Mouse (Mus musculus): ENCODE measurements around the gene 2610528J11Rik.
"Not testable (repeated sequence)": the region's sequence is repeated elsewhere in the genome, so short reads cannot be mapped to it uniquely, and the experiment has no call there.

Gene 2610528J11Rik

DNA sequence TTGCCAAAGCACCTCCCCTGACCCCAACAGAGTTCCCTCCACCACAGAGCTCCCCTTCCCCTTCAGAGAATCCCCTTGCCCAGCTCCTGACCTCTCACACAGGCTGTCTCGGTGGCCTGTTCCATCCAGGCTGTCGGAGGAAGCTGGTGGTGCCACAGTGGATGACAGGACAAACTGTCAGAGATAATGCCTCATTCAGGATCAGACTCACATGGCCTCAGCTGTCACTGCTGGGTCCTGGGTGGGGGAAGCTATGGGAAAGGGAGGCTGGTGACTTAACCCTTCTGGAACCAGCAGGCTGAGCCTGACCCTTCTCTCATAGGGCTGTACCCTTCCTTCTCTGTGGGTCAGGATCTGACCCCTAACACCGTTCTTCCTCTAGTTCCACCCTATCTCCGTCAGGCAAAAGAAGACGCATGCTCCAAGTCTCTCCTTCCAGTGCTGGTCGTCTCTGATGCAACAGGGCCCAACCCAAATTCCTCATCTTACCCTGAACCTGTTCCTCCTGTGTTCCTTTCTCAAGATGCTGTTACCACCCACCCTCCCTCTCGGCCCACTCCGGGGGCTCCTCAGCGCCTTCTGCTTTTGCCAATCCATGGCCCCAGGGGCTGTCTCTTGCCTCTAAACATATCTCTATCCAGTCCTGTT is 15.8 kb downstream of the 2610528J11Rik start:
- DNase-seq: no peak

DNA sequence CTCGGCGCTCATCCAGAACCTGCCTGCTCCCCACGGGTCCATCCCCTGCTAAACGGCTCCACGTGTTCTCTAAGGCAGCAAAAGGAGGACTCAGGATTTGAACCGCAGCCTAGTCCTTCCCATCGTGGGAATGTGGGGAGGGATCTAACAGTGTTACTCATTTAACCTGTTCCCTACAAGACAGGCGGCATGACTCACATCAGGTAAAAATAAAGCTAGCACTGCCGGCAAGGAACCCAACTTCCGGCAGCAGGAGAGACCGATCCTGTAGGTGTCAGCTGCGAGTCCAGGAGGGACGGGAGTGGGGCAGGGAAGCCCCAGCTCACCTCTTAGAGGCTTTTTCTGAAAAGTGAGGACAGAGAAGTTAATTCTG is 16.3 kb downstream of the 2610528J11Rik start:
- peak; percentile 88 for DNase-seq

DNA sequence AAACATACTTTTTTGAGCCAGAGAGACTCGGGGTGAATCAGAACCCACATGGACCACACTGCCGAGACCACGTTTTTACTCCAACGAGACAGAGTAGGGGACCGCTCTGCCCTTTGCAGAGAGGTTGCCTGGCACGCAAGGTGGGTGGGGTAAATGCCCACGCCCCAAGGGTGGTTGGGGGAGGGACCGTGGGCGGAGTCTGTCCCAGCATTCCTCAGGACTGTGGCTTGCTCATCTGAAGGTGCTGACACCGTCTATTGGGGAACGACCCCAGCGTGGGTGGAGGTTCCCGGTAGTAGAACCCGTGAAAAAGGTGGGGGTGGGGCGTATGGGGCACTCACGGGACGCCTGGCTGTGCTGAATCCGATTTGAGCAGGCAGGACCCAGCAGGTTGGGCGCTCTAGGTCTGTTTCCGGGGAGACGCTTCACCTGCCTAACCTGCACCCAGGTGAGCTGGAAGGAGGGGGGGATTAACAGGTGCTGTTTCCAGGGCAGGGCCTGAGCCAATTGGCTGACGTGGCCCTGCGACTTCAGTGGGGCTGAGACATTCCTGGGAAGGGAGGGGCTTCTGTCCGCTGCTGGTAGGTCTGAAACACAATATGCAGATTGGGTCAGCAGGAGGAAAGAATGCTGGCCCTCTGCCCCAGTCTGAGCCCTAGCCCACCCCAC is 16.9 kb downstream of the 2610528J11Rik start, which contains the start of gene Tmem125:
TSS of gene Tmem125 (minus strand) at position 453 of the 669 bp plus-strand sequence.
- DNase-seq: peak; percentile 96

DNA sequence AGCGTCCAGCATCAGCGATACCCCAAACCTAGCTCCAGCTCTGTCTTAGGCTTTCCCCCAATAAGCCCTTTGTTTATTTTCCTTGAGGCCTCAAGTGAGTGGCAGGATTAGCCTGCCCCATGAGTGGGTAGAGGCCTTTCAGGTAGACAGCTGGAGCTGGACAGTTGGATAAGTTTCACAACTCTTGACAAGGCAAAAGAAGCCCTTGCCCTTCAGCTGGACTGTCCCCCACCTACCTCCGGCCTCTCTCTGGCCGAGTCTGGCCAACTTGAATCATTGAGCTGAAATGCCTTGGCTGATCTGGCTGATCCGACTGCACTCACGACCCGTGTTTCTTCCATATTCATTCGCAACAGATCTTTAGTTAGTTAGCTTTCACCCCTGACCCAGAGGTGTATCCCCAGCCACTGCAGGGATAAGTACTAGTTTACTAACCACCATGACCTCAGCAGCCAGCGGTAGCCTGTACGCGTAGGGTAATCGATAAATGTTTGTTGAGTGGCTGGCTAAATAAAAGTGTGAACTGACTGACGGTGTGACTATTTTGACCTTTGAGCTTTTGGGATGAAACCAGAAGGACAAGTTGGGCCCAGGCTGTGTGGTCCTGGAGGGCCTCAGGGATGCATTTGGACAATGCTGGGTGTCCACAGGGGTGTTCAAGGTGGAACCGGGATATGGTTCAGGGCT is 17.8 kb downstream of the 2610528J11Rik start:
- DNase-seq: peak; percentile 60

DNA sequence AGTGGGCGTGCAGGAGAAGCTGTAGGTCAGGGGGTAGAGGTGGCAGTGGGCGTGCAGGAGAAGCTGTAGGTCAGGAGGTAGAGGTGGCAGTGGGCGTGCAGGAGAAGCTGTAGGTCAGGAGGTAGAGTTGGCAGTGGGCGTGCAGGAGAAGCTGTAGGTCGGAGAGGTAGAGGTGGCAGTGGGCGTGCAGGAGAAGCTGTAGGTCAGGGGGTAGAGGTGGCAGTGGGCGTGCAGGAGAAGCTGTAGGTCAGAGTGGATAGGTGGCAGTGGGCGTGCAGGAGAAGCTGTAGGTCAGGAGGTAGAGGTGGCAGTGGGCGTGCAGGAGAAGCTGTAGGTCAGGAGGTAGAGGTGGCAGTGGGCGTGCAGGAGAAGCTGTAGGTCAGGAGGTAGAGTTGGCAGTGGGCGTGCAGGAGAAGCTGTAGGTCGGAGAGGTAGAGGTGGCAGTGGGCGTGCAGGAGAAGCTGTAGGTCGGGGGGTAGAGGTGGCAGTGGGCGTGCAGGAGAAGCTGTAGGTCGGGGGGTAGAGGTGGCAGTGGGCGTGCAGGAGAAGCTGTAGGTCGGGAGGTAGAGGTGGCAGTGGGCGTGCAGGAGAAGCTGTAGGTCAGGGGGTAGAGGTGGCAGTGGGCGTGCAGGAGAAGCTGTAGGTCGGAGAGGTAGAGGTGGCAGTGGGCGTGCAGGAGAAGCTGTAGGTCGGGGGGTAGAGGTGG is 20.8 kb downstream of the 2610528J11Rik start:
- DNase-seq: not testable (repeated sequence)

DNA sequence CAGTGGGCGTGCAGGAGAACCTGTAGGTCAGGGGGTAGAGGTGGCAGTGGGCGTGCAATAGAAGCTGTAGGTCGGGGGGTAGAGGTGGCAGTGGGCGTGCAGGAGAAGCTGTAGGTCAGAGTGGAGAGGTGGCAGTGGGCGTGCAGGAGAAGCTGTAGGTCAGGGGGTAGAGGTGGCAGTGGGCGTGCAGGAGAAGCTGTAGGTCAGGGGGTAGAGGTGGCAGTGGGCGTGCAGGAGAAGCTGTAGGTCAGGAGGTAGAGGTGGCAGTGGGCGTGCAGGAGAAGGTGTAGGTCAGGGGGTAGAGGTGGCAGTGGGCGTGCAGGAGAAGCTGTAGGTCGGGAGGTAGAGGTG is 21.3 kb downstream of the 2610528J11Rik start:
- DNase-seq: not testable (repeated sequence)

DNA sequence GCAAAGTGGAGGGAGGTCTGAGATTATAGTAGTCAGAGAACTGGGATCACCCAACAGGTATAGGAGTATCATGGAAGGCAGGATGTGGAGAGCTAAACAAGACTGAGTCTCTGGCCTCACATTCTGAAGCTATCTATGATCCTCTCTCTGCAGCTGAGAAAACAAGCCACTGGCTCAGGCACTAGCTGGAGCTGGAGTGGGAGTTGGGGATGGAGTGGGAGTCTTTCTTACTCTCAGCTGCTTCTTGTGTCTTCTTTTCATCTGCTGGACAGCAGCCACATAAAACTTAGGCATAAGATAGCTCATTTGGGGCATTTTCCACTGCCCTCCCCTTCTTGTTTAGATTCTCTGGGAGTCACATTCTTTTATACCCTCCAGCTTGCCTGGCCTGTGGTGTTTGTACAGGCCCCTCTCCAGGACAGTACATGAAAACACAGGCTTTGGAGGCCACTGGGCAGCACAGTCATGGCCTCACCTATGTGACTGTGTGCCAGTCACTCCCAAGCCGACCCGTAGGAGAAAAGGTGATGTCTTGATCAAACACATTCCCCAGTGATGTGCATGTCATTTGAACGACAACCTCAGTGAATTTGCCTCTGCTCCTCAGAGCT is 26.3 kb downstream of the 2610528J11Rik start:
- DNase-seq: no peak

DNA sequence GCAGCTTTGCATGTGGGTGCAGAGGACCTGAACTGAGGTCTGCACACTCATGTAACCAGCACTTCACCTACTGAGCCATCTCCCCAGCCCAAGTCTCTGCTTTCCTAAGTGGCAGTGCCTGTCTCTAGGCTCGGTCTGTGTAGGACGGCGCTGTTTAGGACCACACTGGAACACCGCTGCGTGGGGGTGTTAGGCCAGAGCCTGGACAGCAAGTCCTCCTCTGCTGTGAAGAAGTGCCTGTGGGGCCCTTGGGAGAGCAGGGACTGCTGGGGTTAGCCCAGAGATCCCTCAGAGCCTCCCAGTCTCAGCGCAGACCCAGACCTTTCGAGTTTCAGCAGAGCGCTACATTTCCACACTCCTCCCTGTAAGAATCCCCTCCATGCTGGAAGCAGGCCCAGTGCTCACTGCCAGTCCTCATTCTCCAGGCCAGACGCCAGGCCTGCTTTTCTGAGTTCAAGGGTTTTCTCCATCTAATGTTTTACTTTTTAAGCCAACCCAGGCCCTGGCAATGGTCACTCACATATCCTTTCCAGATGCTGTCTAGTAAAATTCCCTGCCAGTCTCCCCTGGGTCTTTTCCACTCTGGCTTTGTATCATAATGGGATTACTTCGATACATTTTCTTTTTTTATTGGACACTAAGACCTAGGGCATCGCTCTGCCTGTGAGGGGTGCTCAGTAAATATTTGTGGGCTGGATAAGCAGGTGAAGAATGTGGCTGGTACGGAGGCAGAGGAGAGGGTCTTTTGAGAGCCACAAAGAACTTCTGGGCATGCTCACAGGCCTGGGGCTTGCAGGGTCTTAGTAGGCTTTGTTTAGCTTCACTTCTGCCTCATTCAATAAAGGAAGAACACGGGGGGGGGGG is 37.5 kb downstream of the 2610528J11Rik start:
- peak; percentile 28 for DNase-seq

DNA sequence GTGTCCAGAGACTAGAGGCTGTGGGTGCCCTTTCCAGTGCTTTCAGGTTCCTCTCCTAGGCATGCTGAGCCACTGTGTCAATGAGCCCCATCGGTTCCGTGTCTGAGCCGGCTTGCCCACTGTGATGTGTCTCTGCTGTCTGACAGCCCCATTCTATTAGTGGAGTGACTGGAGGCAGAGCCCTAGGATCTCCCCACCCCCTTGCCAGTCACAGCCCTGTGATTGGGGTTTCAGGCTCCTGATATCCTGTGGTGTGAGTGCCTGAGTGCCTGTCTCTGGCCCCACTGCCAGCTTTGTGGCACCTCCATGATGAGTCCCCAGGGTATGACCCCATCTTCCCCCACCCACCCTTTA is 38.1 kb downstream of the 2610528J11Rik start:
- DNase-seq: no peak

DNA sequence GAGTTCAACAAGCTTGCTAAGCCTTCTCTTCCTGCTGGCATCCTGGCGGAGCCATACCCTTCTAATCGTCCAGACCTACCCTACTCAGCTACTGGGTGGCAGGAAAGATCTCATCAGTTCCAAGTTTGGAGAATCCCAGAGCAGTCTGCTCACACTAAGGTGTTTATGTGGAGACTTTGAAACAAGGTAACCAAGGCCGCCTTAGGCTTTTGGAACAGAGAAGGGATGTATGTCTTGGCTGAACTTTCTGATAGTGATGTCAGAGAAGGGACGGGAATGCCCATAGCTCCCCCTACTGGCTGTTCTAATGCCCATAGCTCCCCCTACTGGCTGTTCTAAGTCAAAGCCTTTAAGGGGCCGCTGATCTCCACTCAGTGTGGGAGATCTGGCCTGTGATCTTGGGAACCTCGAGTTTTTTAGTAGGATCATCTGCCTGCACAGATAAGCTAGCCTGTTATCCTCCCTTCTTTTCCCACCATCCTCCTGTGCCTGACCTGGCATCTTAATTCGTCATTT is 39.4 kb downstream of the 2610528J11Rik start:
- DNase-seq: peak; percentile 67

DNA sequence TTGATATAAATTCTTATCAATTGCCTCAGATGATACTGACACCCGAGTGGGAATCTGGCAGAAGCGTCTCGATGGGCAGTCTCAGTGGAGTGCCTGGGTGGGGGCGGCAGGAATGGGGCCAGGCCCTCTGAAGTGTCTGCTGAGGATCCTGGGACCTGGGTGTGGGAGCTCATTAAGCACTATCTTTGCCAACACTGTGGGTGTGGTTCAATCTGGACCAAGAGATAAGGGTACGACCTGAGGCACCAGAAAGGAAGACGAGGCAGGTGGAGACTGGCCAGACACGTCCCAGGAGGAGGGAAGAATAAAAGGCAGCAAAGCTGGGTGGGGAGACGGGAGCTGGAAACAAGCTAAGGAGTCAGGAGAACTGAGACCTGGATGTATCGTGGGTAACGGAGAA is 41.9 kb downstream of the 2610528J11Rik start:
- DNase-seq: no peak

DNA sequence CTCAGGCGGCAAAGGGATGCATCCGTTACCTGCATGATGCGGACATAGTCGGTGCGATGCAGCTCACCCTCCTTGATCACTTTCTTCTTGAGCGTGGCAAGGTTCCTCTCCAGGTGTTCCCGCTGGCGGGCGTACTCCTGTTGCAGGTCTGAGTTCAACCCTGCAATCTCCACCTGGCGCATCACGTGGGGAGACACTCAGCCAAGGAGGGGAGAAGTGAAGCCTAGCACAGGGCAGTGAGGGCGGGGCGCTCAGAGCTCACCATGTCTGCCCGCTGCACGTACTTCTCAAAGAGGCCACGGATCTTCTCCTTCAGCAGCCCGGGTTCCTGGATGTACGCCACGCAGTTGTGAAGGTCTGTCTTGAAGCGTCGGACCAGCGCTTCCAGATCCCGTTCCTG is 42.5 kb downstream of the 2610528J11Rik start:
- no peak for DNase-seq

DNA sequence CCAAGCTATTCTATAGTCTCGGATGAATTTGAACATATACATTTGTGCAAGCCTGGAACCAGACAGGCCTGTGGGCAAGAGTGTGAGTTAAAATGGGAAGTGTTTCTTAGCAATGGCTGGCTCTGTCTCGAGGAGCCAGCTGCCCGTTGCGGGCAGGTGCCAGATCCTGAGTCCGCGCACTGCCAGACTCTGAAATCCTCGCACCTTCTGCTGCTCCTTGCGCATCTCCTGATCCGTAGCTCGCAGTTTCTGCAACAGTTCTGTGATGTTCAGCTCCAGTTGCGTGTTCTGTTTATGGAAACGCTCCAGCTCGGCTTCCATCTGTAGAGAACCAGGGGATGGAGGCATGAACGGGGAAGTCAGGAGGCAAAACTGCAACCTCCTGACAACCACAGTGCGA is 44.6 kb downstream of the 2610528J11Rik start:
- no peak for DNase-seq

DNA sequence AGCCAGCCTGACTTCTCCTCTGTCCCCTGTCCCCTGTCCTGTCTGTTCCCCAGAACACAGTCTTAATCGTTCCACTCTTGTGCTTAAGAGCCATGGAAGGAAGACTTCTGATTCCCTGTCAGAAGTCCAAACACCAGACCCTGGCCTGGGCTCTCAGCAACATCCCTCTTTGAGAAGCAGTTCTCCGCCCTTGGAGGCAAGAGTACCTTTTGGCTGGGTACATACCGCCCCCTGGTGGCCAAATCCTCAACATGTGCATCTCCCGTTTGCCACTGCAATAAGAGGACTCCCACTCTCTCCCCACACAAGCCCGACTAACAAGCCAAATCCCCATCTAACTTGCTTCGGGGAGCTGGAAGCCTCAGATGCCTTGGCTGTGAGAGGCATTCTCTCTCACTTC is 49.3 kb downstream of the 2610528J11Rik start:
- peak; percentile 81 for DNase-seq

DNA sequence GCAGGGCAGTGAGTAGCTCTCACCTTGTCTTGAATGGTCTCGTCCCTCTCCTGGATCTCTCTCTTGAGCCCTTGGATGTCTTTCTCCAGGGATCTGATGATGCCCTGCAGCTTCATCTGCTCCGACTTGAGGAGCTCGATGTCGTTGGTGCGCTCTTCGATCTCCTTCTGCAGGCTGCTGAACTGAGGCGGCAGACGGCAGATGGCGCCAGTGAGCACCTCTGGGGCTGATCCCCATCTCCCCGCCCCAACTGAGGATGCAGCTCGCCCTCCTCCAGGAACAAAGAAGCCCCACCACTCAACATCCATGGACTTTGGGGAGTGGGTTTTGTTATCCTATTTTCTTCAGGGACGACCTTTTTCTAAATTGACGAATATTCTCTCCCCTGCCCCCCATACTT is 52.5 kb downstream of the 2610528J11Rik start:
- peak; percentile 19 for DNase-seq
